Mouse (Mus musculus) thymus, adult 2 months (tissue): Measurements from ENCODE around the gene Amfr.

Experiments
- CTCF ChIP-seq: fragments of 200-500 bp; IDR thresholded peaks from 2 replicates; pipeline ENCODE4 v1.5.1; 2012; ENCODE audit warnings: mild to moderate bottlenecking, control low read depth, low read length, moderate library complexity, borderline replicate concordance; ENCODE audit not compliant: control insufficient read depth, poor library complexity, insufficient read depth; ENCODE audit errors: extremely low read depth
- POLR2A ChIP-seq: fragments of 200-500 bp; IDR thresholded peaks from 2 replicates; pipeline ENCODE4 v1.6.1; 2012; ENCODE audit warnings: mild to moderate bottlenecking, low read length, control low read depth, moderate library complexity; ENCODE audit not compliant: control insufficient read depth, poor library complexity, insufficient read depth; ENCODE audit errors: extremely low read depth

DNA sequence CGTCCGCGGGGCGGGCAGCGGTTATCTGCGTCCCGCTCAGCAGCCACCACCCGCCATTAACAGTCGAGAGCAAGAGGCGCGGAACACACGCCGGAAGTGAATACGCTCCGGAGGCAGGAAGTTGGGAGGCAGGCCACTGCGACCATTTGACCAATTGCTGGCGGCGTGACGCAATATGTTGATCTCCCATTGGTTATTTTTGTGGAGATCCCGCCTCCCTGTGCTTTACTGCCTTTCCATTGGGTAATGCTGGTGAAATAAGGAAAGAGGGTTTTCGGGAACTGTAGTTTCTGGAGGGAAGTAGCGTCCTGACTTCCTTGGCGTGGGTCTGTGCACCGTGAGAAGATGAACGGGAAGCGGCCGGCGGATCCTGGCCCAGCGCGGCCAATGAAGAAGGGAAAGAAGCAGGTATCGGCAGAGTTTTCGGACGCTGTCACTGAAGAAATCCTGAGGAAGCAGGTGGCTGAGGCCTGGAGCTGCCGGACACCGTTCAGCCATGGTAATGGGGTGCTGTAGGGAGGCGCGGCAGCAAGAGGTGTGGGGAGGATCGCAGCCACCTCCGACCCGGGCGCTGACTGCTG lies 24.4 kb upstream of the Amfr start, which contains the start of the genes Nudt21 and Ogfod1:
- no peak for TF ChIP-seq CTCF
- peak; percentile 41; the same call in 1 of the 2 replicates for TF ChIP-seq POLR2A
